Mouse (Mus musculus) neural tube, embryonic 11.5 days (tissue): Measurements from ENCODE around the gene Dok4. TPM values are rescaled to one million over a fixed set of nuclear protein-coding genes. Genes with fewer than 3 reads are reported as not detected.

ENCODE experiments used
- polyA plus RNA-seq: library from polyadenylated mRNA; unstranded; fragments of >200 nt; fragmentation: Nextera tagmentation; extraction: Ambion mirVana; gene quantifications from 2 replicates; pipeline ENCODE4 v1.2.1, GENCODE M21; 2014

Gene Dok4
- polyA plus RNA-seq, 1 experiment from 2014 or later = 18.5 TPM

Other genes with a start within 250 kb of the Dok4 start
- gene Arl2bp, start 209.7 kb downstream of the Dok4 start, polyA plus RNA-seq = 89.6 and 95.5 TPM in 2 replicates
- 0.42 and 0.56 TPM in 2 replicates for gene Pllp, start 180.1 kb downstream of the Dok4 start, polyA plus RNA-seq
- gene Ccl22, start 130.7 kb downstream of the Dok4 start, polyA plus RNA-seq = not detected in 2 replicates
- gene Cx3cl1, start 104.3 kb downstream of the Dok4 start, polyA plus RNA-seq = 6.1 and 7.9 TPM in 2 replicates
- gene Ccl17, start 65.9 kb downstream of the Dok4 start, polyA plus RNA-seq = not detected in 2 replicates
- gene Coq9, start 38.0 kb downstream of the Dok4 start, polyA plus RNA-seq = 54.0 and 59.3 TPM in 2 replicates
- gene Ciapin1, start 38.0 kb downstream of the Dok4 start, polyA plus RNA-seq = 160 and 168 TPM in 2 replicates
- gene Polr2c, start 18.9 kb downstream of the Dok4 start, polyA plus RNA-seq = 153 TPM in 2 replicates
- 20.1 and 20.2 TPM in 2 replicates for gene Ccdc102a, start 41.8 kb upstream of the Dok4 start, polyA plus RNA-seq
- gene Adgrg5, start 47.4 kb upstream of the Dok4 start, polyA plus RNA-seq = 0.31 TPM in 1 of 2 replicates, not detected in the other
- gene Adgrg1, start 98.4 kb upstream of the Dok4 start, polyA plus RNA-seq = 133 and 140 TPM in 2 replicates
- gene Adgrg3, start 141.4 kb upstream of the Dok4 start, polyA plus RNA-seq = 3.5 and 4.1 TPM in 2 replicates
- gene Drc7, start 178.8 kb upstream of the Dok4 start, polyA plus RNA-seq = not detected in 2 replicates
- gene Katnb1, start 204.9 kb upstream of the Dok4 start, polyA plus RNA-seq = 29.2 and 32.5 TPM in 2 replicates